Mouse (Mus musculus) MN1 (cell line): ENCODE data around the gene Inpp5k.
A peak's percentile ranks its signal among the peaks of the same experiment; 100 is the strongest.
"Not testable (repeated sequence)": the region's sequence is repeated elsewhere in the genome, so short reads cannot be mapped to it uniquely, and the experiment has no call there.

Experiments used
- DNase-seq: peaks from one replicate; pipeline ENCODE4 v3.0.0-alpha.2; 2016; ENCODE audit warnings: low spot score

Inpp5k gene

DNA sequence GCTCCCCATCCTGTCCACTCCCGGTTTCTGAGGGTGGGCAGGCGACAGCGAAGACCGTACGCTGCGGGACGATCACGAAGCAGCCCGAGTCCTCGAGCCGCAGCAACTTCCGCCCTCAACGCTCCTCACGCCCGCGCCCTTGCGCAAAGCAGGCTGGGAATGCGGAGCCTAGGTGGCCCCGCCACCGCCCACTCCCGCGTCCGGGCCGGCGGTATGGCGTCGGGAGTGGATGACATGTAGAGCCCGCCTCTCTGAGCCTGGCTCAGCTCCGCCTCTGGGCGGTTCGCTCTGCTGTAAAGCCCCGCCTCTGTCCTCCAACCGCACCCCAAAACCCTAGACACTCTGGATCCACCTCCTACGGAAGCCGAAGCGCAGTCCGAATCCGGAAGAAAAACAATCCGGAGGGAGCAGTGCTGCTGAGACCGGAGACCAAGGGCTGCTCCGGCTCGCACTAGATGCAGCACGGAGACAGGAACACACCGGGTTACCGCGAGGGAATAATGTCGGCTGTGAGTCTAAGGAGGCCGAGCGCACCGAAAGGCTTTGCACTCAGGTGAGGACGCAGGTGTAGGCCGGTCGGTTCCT is at the start of gene Inpp5k:
Inpp5k (plus strand) TSS at position 344 of the 585 bp plus-strand sequence.
- peak; percentile 94 for DNase-seq

DNA sequence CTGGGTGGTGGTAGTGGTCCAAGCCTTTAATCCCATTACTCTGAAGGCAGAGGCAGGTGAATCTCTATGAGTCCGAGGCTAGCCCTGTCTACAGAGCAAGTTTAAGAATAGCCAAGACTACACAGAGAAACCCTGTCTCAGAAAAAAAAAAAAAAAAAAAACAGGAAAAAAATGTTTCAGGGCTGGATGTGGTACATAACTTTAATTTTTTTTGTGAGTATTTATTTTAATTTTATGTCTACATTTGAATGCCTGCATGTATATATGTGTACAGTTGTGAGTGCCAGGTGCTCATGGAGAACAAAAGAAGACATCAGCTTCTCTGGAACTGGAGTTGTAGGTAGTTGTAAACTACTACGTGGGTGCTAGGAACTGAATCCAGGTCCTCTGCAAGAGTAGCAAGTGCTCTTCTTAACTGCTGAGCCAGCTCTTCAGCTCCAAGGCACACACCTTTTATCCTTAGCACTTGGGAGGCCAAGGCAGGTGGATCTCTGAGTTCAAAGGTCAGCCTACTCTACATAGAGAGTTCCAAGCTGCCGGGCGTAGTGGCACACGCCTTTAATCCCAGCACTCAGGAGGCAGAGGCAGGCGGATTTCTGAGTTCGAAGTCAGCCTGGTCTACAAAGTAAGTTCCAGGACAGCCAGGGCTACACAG is 49.2 kb upstream of the Inpp5k start:
- no peak for DNase-seq

DNA sequence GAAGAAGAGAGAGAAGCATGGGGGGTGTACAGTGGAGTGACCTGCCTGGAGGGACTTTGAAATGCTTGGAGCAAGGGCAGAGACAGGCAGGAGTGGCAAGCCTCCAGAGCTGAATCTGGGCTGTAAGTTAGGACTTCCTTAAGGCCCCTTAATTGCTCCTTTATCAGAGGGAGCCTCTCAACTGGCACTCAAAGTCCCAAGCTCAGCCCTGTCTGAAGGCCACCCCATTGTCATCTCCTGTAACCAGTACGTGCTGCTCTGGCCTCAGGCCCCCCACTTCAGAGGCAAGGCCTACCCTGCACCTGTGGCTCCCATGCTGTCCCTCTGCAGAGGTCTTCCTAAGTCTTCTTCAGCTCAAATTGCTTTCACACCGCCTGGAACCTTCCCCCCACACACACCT is 47.3 kb upstream of the Inpp5k start:
- DNase-seq: no peak

DNA sequence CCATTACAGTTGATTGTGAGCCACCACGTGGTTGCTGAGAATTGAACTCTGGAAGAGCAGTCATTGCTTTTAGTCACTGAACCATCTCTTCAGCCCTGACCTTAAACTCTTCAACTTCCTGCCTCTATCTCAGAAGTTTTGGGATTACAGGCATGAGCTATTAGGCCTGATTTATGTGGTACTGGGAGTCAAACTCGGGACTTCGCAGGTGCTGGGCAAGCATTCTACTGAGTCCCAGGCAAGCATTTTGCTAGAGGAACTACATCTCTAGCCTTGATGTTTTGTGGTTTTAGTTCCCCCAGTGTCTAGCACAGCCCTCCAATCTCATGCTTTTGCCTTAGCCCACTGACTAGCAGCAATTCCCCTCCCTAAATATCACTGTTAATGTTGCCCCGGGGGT is 45.7 kb upstream of the Inpp5k start:
- DNase-seq: no peak

DNA sequence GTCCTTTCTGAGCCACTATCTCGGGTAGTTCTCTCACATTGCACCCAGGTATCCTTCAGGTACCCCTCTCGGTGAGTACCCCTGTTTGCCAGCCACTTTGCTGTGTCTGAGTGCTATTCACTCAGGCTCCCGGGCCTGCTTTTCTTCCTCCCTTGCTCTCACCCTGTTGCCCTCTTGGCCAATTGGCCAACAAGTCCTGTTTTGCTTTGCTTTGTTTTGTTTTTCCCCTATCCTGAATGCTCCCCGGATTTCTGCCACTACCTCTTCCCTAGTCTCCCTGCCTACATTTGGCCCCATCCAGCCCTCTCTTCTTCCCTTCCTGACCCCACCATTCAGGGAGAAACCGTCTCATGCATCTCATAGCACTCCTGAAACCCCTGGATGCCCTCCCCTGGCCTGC is 44.8 kb upstream of the Inpp5k start:
- no peak for DNase-seq

DNA sequence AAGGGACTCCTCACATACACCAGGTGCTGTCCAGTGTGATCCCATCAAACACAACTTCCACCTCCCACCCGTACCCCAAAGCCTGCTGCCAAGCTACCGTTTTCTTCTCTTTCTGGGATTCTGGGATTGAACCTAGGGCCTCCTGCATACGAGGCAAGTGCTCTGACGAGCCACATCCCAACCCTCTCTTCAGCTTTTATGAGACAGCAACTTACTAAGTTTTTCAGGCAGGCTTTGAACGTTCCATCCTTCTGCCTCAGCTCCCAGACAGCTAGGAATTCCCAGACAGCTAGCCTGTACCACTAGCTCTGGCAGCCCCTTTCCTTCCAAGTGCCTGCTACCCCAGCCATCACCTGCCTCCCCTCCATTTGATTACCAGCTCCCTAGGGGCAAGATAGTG is 43.8 kb upstream of the Inpp5k start:
- peak; percentile 24 for DNase-seq

DNA sequence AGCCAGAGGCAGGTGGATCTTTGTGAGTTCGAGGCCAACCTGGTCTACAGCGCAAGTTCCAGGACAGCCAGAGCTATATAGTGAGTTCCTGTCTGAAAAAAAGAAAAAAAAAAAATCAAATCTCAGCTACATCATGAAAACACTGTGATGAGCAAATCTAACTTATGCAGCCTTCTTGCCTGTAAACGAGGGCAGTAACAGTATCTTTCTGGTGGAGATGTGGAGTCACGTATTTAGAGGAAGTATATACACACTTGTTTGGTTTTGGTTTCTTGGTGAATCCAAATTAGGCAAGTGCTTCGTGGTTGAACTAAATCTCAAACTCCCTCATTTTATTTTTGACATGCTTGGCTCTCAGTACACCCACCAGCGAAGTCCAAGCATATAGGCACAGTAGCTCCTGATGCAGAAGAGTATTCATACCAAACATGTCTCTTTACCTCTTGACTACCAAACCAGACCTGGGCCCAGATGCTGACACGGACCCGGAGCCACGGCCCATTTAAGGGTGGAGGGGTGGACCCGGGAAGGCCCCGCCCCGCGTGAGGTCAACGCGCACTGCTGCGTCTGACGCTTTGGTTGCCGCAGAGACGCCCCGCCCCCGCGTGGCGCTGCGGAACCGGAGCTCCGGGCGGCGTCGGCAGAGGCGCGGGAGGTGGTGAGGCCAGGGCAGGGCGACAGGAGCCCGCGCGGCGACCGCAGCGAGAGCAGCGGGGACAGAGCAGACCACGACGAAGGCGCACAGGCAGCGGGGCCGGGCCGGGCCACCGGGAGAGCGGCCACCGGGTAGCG is 43.1 kb upstream of the Inpp5k start, which contains the start of gene Pitpna:
Pitpna (plus strand) TSS at position 605 of the 792 bp plus-strand sequence.
- peak; percentile 93 for DNase-seq

DNA sequence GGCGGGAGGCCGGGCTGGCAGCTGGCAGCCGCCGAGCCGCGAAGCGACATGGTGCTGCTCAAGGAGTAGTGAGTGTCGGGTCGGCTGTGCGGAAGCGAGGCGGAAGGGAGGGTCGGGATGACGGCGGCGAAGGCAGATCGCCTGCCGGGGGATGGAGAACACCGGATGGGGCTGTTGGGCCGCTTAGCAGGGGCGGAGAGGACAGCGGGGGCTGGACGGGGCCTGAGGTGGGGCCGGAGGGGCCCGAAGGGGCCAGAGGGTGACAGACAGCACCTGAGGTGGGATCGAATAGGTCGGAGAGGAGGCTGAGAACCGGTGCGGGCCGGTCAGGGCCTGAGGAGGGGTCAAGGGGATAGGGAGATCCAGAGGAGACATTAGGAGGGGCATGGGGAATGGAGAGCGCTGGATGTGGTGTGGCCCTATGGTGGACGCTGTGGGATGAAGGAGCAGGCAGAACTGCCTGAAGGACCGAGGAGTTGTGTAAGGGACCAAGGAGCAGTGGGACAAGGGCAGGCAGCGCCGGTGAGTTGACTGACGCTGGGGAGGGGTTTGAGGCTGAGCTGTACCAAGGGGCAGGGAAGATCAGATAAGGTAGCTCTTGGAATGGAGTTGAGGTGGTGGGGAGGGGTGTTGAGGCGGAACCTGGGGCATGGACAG is 42.4 kb upstream of the Inpp5k start:
- peak; percentile 32 for DNase-seq

DNA sequence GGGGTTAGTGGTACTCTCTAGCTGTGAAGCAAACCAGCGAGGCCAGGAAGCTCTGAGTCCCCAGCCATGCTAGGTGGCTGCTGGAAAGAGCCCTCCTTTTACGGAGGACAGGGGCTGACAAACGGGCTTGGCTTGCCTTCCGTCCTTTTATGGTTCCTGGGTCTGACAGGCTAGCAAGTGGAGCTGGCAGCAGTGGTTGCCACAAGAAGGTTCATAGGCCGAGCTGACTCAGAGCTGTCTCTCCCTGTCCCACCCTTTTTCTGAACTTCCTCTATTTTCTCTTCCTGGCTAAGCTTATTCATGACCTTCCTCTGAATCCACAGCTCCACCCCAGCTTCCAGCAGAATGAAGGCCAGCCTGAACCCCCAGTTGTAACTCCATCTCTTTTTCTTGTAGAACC is 38.2 kb upstream of the Inpp5k start:
- DNase-seq: no peak

DNA sequence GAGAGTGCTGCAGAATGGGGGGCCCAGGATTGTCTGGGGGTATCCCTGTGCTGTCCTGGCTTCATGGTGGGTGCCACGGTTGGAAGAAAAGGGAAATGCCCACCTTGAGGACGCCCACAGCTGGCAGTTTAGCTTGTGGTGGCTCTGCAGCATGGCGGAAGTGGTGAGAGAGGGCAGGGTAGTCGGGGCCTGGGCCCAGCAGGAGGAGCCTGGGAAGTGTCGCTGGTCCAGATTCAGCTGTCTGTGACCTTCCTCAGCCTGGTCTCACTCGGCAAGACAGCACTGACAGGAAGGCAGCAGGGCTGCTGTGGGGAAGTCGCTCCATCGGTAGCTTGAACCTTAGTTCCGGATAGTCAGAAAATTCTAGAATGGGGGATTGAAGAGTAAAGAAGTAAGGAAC is 36.4 kb upstream of the Inpp5k start:
- DNase-seq: no peak

DNA sequence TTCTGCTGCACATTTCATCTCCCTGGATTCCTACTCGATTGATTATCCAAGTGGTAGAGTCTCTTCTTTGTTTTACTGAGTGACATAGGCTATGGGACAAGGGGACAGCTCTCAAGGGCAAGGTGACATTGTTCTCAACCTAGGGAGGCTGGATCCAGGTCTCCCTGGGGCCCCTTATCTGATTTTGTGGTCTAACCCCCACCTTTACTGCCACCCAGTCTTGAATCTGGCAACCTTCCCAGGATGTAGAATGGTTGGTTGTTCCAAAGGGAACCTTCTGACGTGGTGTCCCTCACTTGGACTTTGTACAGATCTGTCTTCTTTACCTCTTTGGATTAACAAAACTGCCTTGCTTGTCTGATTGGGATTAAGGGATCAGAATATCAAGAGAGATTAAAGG is 35.4 kb upstream of the Inpp5k start:
- DNase-seq: no peak

DNA sequence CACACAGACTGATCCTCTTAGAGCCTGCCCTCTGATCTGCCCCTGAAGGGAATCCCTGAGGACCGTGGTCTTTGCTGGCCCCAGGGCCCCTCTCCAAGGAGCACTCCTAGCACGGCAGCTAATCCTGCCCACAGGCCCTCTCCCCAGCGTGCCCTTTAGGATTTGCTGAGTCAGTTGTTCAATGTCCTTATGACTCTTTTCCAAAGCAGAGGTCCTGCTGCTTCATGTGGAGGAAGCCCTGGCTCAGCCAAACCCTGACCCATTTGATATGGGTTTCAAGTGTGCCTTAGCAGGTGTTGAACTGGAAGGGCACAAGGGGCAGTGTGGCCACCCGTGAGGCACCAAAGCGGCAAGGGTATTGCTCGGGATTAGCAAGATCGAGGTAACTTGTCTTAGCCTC is 35.0 kb upstream of the Inpp5k start:
- DNase-seq: no peak

DNA sequence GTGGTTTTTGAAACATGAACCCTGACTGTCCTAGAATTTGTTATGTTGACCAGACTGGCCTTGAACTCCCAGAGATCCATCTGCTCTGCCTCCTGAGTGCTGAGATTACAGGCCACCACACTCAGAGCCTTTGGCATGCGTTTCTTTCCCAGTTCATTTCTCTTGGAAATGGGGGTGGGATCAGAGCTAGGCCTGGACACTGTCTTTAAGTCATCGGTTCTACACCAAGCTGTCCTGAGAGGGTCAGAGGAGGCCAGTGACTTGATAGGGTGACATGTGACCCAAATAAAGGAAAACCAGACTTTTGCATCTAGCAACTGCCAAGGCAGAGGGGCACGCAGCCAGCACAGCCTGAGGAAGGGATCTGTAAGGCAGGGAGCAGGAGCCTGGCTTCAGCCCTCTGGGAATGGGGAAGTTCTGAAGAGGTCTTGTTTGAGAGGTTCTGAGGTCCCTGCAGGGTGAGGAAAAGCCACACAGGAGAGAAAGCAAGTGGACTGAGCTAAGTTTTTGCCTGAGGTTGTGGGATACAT is 34.0 kb upstream of the Inpp5k start:
- DNase-seq: peak; percentile 16

DNA sequence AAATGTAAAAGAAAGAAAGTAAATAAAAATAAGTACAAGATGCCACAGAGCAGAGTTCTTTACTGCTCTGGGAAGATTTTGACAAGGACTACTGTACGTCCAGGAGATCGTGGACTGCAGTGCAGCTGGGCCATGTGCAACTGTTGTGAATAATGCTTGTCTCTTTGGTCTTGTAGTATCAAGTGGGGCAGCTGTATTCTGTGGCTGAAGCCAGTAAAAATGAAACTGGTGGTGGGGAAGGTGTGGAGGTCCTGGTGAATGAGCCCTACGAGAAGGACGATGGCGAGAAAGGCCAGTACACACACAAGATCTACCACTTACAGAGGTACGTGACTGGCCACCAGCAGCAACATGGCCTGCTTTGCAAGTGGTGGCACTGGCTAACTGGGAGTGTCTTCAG is 32.8 kb upstream of the Inpp5k start:
- DNase-seq: no peak

DNA sequence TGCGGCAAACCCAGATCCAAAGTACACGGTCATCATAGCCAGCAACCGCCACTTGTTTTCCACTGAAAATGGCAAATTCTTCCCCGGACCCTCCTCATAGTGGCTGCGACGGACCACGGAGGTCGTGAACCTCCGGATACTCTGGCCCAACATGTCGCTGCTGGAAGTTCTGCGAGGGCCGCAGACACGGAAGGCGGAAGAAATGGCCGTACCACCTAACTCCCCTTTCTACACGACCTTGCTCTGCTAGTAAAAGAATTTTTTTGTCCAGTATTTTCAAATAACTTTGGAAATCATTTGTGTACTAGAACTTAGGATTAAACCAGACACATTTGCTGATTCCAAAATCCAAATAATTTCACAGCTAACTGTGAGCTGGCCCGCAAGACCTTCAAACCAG is 31.0 kb upstream of the Inpp5k start:
- not testable (repeated sequence) for DNase-seq

DNA sequence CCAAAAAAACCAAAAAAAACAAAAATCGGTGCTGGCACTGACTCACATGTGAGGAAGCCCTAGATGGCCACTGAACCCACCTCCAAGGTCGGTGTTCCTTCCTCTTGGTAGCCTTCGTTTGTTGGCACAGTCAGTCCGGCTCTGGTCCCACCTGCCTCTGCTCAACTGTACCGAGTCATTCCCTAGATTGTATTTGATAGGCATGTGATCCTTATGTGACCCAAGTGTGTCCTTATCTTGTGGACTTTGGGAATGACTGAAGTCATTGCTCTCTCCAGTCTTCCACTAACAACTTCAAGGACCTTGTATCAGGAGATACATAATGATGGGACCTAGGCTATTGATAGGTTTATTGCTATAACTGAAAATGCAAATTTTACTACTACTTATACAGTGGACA is 26.0 kb upstream of the Inpp5k start:
- DNase-seq: no peak

DNA sequence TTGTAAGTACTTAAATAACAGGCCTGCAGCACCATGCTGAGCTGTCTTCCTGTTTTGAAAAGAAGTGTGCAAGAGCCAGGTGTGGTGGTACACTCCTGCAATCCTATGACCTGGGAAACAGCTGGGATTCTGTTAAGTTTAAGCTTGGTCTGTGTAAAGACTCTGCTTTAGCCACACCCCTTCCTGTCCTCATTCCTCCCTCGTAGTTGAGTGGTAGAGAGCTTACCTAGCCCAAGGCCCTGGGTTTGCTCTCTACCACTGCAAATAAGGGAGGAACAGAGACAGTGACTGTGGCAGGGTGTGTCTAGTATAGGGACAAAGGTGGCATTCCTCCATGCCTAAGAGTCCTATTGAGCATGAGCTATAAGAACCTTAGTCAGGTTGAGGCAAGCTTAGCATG is 25.5 kb upstream of the Inpp5k start:
- no peak for DNase-seq

DNA sequence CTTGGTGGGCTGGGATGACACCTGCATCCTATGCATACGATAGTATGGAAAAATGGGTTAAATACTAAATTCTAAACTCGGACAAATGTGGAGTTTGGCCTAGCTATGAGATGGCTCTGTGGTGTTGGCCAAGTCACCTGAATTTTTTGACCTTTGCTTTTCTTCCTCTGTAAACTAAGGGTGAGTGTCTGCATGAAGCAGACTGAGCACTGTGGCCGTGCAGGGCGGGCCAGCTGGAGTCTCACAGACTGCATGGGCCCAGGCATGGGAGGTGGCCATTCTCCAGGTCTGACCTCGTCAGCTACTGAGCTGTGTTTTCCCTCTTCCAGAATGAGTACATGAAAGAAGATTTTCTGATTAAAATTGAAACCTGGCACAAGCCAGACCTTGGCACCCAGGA is 22.0 kb upstream of the Inpp5k start:
- DNase-seq: no peak

DNA sequence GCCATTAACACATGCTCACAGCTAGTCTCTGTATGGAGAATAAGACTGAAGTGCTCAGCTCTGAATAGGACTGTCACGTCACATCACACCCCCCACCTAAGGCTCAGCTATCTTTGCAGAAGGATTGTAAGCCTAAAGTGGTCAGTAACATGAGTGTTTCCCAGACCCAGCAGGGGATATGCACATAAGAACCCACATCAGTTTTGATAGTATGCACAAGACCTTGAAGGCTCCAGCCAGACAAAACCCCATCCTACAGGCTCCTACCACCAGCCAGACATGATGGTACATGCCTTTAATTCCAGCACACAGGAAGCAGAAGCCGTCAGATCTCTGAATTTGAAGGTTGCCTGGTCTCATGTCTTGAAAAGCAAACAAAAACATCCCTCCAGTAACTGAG is 20.8 kb upstream of the Inpp5k start:
- no peak for DNase-seq

DNA sequence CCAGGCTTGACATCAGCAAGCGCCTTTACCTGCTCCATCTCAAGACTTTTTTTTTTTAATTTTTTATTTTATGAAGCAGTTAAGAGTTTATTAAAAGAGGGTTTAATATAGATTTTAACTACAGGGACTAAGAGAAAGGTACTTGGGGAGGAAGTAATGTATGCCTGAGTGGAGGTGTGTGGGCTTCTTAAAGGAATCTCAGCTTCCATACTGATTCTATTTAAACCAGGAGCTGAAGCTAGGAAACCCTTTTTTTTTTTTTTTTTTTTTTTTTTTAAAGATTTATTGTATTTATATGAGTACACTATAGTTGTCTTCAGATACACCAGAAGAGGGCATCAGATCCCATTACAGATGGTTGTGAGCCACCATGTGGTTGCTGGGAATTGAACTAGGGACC is 16.0 kb upstream of the Inpp5k start:
- no peak for DNase-seq

DNA sequence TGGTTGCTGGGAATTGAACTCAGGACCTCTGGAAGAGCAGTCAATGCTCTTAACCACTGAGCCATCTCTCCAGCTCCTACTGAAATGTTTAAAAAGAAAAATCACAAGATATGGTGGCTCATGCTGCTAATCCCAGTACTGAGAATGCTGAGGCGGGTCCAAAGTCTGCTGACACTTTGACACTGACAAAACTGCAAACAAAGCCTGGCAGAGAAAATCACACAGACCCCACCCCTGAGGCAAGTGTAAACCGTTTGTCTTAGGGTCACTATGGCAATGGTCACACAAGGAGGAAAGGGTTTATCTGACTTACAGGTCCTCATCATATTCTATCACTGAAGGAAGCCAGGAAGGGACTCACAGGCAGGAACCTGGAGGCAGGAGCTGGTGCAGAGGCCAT is 15.2 kb upstream of the Inpp5k start:
- DNase-seq: no peak

DNA sequence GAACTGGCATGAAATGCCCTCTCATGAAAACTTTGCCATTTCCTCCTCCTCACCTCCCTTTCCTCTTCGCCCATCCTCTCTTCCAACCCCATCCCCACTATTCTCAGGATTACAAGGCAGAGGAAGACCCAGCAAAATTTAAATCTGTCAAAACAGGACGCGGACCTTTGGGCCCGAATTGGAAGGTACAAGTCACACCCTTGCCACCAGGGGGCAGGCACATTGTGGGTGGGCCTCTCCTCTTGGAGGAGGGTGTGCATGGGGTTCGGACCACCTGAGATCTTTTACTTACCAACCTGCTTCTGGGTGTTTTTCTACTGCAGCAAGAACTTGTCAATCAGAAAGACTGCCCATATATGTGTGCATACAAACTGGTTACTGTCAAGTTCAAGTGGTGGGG is 11.7 kb upstream of the Inpp5k start:
- DNase-seq: no peak
